Mouse (Mus musculus): ENCODE measurements around the gene Procr. TPM values are rescaled to one million over a fixed set of nuclear protein-coding genes. Genes with fewer than 3 reads are reported as not detected.
A peak's percentile ranks its signal among the peaks of the same experiment; 100 is the strongest.
"Not testable (repeated sequence)": the region's sequence is repeated elsewhere in the genome, so short reads cannot be mapped to it uniquely, and the experiment has no call there.

Procr gene
- polyA plus RNA-seq (2017; shearing (Covaris generic)) = not detected

DNA sequence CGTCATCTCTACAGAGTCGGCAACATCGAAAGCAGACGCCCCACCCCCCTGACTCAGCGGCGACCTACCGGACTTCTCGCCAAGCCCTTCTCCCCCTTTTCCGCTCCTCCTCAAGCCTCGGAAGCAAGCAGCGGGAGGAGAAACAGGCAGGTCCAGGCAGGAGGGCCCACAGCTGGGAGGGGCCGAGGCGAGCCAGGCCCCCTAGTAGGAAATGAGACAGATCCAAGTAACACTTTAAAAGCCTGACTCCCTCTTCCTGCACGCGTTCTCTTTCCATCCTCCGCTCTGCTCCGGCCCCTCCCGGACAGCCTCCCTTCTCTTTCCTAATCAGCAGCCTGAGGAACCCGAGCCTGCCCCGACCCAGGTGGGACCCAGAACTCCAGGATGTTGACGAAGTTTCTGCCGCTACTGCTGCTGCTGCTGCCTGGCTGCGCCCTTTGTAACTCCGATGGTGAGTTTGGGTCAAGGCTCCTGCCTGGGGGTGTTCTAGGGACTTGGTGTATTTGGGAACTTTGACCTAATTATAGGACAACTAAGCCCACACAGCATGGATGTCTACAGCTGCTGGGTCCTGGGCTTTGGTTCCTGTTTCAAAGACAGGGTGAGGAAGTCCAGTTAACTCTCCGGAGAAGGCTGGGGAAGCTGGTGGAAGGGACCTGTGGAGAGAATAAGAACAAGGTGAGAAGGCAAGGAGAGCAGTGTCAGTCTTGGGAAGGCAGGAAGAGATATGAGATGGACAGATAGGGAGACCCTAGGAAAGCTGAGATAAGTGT, at the start of gene Procr:
Gene Procr (plus strand): TSS at position 104 of the 773 bp plus-strand sequence.
- ATAC-seq = no peak

DNA sequence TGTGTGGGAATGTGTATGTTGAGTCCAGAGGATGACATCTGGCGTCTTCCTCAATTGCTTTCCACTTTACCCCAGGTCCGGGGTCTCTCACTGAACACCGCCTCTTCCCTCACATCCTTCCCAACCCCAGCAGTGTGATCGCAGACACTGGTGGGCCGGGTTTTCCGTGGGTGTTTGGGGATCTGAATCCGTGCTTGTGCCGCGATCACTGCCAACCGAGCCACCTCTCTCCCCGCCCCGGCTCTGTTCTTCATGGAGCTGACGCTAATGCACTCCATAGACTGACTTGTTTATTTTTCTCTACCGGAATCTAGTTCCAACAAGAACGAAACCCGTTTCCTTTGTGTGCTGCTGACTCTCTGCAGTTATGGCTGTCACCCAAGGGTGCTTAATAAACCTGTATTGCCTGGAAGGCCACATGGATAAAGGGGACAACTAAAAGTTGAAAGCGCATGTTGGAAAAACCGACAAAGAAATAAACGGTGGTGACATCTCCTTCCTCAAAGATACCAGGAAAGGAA, 49.5 kb upstream of the Procr start:
- no peak for ATAC-seq

- ATAC-seq = no peak
Observed at GRCm38 (mm10) chr2:155703630-155704029, 47.3 kb upstream of the Procr start.

GRCm38 (mm10) chr2:155707251-155707650, 43.7 kb upstream of the Procr start:
- ATAC-seq = no peak

- ATAC-seq = no peak
Observed at GRCm38 (mm10) chr2:155710557-155710956, 40.4 kb upstream of the Procr start.

GRCm38 (mm10) chr2:155717082-155717990, 33.6 kb upstream of the Procr start:
- no peak for ATAC-seq

GRCm38 (mm10) chr2:155720585-155720984, 30.3 kb upstream of the Procr start:
- ATAC-seq = peak; percentile 54

DNA sequence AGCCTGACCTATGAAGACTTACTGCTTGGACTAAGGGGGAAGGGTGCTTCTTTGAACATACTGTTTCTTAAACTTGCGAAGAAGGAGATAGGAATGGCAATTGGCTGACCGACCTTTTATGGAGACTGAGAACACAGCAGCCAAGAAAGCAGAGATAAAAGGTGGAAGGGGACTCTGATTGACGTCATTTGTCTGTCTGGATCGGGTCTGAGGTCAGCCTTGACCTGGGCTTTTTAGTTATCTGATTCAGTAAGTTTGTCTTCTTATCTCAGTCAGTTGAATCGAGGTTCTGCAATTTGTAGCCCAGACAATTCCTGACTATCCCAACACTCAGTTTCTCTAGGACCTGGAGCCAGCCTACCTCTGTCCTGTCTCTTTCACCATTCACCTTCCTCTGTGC, 26.9 kb upstream of the Procr start:
- no peak for ATAC-seq

DNA sequence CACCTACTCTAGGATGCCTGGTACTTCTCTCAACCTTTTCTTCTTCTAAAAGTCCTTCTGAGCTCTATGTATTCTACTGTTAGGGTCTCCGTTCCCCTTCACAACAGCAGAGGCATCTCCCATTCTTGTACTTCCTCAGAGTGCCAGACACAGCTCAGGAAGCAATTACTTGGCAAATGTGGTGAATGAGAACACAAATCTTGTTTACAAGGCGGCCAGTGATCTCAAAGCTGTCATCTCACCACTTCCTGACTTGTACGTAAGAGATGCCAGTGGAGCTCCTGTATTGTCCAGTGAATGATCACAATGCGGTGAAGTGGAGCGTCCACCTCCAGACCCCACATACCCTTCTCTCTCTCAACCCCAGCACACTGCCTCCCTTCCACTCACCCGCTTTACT, 26.4 kb upstream of the Procr start:
- no peak for ATAC-seq

DNA sequence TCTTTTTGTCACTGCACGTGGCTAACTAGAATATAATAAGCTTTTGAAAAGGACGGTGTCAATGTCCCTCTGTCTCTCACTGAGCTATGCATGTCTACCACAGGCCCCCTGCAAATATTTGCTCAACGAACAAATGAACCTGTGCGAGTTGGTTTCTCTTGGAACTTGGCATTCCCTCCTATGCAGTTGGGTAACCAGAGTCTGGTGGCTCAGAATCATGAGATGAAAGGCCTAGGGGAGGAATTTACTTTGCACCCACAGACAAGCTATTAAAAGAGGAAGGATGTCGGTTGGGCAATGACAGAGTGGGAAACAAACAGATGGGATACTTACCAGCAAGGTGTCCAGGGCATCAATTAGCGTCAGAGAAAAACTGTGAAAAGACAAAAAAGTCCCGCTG, 24.6 kb upstream of the Procr start:
- no peak for ATAC-seq

GRCm38 (mm10) chr2:155727764-155728395, 23.0 kb upstream of the Procr start:
- no peak for ATAC-seq

GRCm38 (mm10) chr2:155728742-155729141, 22.2 kb upstream of the Procr start:
- no peak for ATAC-seq

- peak; percentile 100 for ATAC-seq
Observed at GRCm38 (mm10) chr2:155729158-155729645, 21.7 kb upstream of the Procr start, which contains the start of gene Edem2. Gene Edem2, minus strand, starts transcription at chr2:155729475.

DNA sequence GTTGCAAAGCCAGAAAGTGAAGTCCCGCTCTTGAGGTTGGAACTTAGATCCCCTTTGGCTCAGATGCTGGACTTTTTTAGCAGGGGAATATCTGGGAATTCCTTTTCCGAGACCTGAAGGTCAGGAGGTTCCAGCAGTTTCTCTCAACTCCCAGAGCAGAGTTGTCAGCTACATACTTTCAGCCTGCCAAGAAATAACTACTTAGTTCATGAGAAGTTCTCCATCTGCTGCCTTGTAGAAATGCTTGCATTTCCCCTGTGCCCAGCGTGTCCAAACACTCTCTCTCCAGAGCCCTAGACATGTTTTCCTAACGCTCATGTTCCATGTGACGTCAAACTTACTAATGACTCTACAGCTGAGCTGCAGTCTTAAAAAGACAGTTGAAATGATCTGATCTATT, 15.8 kb upstream of the Procr start:
- no peak for ATAC-seq

DNA sequence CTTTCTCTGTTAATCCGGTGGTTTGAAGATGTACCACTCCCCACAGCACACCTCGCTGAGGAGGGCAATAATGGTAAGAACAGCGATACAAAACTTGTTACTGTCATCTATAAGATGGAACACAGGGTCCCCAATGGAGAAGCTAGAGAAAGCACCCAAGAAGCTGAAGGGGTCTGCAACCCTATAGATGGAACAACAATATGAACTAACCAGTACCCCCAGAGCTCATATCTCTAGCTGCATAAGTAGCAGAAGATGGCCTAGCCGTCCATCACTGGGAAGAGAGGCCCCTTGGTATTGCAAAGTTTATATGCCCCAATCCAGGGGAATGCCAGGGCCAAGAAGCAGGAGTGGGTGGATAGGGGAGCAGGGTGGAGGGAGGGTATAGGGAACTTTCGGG, 15.2 kb upstream of the Procr start, which contains the start of gene Gm17581:
Gene Gm17581 (minus strand): TSS at position 101 of the 400 bp plus-strand sequence.
- ATAC-seq = not testable (repeated sequence)

GRCm38 (mm10) chr2:155736936-155737335, 14.0 kb upstream of the Procr start:
- no peak for ATAC-seq

DNA sequence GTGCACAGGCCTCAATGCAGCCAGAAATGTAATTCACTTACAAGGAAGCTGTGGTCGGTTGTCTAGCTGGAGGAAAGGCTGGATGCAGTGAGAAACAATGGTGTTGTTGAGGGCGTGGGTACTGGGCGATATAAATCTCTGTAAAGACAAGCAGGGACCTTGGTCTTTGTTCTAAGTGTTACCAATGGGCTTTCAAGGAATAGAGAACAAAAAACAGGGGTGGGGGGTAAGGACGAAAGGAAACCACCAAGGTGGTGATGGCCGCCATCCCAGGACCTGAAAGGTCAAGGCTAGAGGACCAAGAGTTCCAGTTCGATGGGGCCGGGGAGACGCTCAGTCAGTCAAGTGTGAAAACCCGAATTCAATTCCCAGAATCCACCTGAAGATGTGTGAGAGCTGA, 13.1 kb upstream of the Procr start:
- ATAC-seq = no peak

- no peak for ATAC-seq
Observed at GRCm38 (mm10) chr2:155742211-155742610, 8.7 kb upstream of the Procr start.

GRCm38 (mm10) chr2:155742931-155743337, 8.0 kb upstream of the Procr start:
- ATAC-seq = no peak

GRCm38 (mm10) chr2:155743351-155743750, 7.6 kb upstream of the Procr start:
- no peak for ATAC-seq

GRCm38 (mm10) chr2:155745487-155745886, 5.4 kb upstream of the Procr start:
- ATAC-seq = no peak

GRCm38 (mm10) chr2:155749394-155749793, 1.5 kb upstream of the Procr start:
- ATAC-seq = no peak

- no peak for ATAC-seq
Observed at GRCm38 (mm10) chr2:155755746-155756145, 4.8 kb downstream of the Procr start.
